Mouse (Mus musculus): ENCODE data around the gene Zfp362. TPM values are rescaled to one million over a fixed set of nuclear protein-coding genes. Genes with fewer than 3 reads are reported as not detected.

The Zfp362 gene
- polyA plus RNA-seq, 1 experiment: not detected

GRCm38 (mm10) chr4:128806827-128807179, 958 bp upstream of the Zfp362 start:
- no peak for TF ChIP-seq GATA1 (IDR thresholded peaks at IDR 0.05; ENCODE audit: low read length)

- no peak for TF ChIP-seq GATA1 (IDR thresholded peaks at IDR 0.05; ENCODE audit: low read length)
These were observed 449 bp downstream of the Zfp362 start for GRCm38 (mm10) chr4:128805150-128806042.

- TF ChIP-seq GATA1 (IDR thresholded peaks at IDR 0.05; ENCODE audit: low read length): no peak
These were observed 1.3 kb downstream of the Zfp362 start for GRCm38 (mm10) chr4:128804426-128805149.

- TF ChIP-seq GATA1 (IDR thresholded peaks at IDR 0.05; ENCODE audit: low read length): no peak
These were observed 2.3 kb downstream of the Zfp362 start for GRCm38 (mm10) chr4:128803569-128803968.

GRCm38 (mm10) chr4:128801675-128802465, 4.0 kb downstream of the Zfp362 start:
- TF ChIP-seq GATA1 (IDR thresholded peaks at IDR 0.05; ENCODE audit: low read length): no peak

GRCm38 (mm10) chr4:128796788-128797187, 9.1 kb downstream of the Zfp362 start:
- no peak for TF ChIP-seq GATA1 (IDR thresholded peaks at IDR 0.05; ENCODE audit: low read length)

GRCm38 (mm10) chr4:128795596-128795995, 10.2 kb downstream of the Zfp362 start:
- no peak for TF ChIP-seq GATA1 (IDR thresholded peaks at IDR 0.05; ENCODE audit: low read length)

- TF ChIP-seq GATA1 (IDR thresholded peaks at IDR 0.05; ENCODE audit: low read length): no peak
These were observed 11.6 kb downstream of the Zfp362 start for GRCm38 (mm10) chr4:128794198-128794597.

GRCm38 (mm10) chr4:128793710-128794109, 12.1 kb downstream of the Zfp362 start:
- no peak for TF ChIP-seq GATA1 (IDR thresholded peaks at IDR 0.05; ENCODE audit: low read length)

- no peak for TF ChIP-seq GATA1 (IDR thresholded peaks at IDR 0.05; ENCODE audit: low read length)
These were observed 16.2 kb downstream of the Zfp362 start for GRCm38 (mm10) chr4:128789646-128790045.

GRCm38 (mm10) chr4:128788108-128788507, 17.7 kb downstream of the Zfp362 start:
- no peak for TF ChIP-seq GATA1 (IDR thresholded peaks at IDR 0.05; ENCODE audit: low read length)

GRCm38 (mm10) chr4:128787023-128787939, 18.6 kb downstream of the Zfp362 start:
- no peak for TF ChIP-seq GATA1 (IDR thresholded peaks at IDR 0.05; ENCODE audit: low read length)

- TF ChIP-seq GATA1 (IDR thresholded peaks at IDR 0.05; ENCODE audit: low read length): no peak
These were observed 19.8 kb downstream of the Zfp362 start for GRCm38 (mm10) chr4:128785921-128786654.

Measured in G1E-ER4 (cell line).